Mouse (Mus musculus): ENCODE data around the gene Nmur1.

- TF ChIP-seq CTCF (IDR thresholded peaks at IDR 0.05; ENCODE audit: low read depth, low read length) (no peak), POLR2A (IDR thresholded peaks at IDR 0.05; ENCODE audit: borderline replicate concordance, low read depth, low read length) (no peak)
These were observed 81.8 kb downstream of the Nmur1 start for GRCm38 (mm10) chr1:86343969-86344861.
